Mouse (Mus musculus): ENCODE data around the gene Mcemp1.

The Mcemp1 gene

DNA sequence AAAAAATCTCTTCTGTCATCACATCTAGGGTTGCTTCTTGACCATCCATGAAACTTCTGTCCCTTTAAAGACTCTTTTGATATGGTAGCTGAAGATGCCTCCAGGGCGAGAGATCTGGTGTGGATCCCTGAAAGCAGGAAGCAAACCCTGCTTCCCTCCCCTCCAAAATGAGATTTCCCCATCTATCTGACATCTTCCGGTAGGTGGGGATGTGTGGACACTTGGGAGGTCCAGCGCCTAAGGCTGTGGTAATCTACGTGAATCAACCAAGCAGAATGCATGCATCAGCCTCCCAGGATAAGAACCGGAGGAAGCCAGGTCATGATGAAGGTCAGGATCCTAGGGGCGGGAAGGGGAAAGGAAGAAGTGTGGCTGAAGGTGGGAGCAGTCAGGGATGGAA lies at the start of gene Mcemp1:
Mcemp1 (plus strand) TSS at position 248 of the 400 bp plus-strand sequence.
- no peak for DNase-seq (ENCODE audit: low spot score in 2 of 2)

DNA sequence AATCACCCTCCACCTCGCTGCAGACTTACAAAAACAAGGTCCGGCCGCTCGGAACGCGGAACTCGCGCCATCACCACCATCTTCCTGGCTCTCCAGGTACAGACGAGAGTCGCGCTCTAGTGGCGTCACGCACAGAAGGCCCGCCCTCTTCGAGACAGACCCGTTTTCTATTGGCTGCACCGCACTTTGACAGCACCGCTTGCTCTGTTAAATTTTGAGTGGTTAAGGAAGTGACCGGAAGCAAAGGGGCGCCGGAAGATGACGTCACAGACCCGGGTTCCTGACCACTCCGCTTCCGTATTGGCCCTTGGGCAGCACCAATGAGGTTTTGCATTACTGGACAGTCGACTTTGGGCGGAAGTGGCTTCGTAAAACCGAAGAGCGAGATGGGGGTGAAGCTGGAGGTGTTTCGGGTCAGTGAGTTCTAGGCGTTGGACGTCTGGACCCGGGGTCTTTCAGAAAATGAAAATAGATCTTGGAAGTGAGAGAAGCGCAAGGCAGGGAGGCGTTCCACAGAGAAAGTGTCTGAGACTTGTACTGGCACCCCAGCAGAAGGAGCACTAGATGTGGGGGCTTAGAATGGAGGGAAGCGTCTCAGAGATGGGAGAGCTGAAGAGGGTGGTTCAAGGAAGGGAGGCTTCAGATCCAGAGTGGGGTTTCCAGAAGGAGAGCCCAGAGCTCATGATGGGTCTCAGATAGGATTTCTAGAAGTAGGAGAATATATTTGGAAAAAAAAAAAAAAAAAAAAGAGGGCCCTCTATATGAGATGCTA lies 44.2 kb upstream of the Mcemp1 start, which contains the start of the genes Xab2 and Pet100:
Xab2 (minus strand) TSS at position 118 of the 772 bp plus-strand sequence.
Pet100 (plus strand) TSS at position 350 of the 772 bp plus-strand sequence.
- peak; percentile 98 to 99 for DNase-seq (ENCODE audit: low spot score in 2 of 2)

DNA sequence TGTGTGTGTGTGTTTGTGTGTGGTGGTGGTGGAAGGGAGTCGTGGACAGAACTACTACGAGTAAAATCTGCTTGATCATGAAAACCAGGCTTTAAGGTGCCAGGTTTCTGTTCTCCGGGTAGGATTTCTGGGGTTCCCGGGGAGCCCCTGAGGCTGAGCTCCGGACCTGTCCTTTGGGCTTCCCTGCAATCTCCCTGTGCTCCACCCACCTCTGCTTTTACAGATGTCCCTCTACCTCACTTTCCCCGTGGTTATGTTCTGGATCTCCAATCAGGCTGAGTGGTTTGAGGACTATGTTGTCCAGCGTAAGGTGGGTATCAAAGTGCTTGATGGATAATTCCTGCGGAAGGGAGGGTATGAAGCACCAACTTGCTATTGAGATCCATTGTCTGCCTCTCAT lies 43.4 kb upstream of the Mcemp1 start:
- no peak for DNase-seq (ENCODE audit: low spot score in 2 of 2)

DNA sequence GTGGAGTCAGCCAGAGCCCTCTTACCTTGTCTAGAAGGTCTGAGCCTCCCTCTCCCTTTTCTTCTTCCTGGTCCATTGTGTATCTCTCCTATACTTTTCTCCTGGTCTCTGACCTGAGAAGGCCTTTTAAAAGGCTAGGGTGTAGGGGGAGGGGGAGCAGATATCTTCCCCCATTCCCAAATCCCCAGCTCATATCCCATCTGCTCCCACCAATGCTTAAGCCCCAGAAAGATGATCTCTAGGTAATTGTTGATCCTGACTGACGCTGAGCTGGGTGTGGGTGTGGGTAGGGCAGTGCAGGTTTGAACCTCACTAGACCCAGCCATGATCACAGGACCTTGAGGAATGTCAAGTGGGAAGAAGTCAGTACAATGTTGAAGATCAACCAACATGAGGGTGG lies 40.1 kb upstream of the Mcemp1 start, which contains the start of gene Pcp2:
Pcp2 (minus strand) TSS at position 101 of the 400 bp plus-strand sequence.
- no peak for DNase-seq (ENCODE audit: low spot score in 2 of 2)

DNA sequence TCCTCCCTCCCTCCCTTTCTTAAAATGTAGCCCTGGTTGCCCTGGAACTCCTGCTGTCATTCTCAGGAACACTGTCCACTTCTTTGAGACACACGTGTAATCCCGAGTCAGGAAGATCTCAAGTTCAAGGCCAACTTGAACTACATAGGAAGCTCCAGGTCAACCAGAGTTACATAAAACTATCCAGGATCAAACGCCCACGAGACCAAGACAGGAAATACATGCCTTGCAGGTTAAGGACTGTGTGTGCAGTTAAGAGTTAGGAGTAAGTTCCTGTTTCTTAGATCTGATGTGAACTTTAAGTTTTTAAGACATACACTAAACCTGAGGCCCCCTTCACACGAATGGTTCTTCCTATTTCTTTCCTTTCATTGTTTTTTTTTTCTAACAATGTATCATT lies 38.6 kb upstream of the Mcemp1 start:
- DNase-seq (ENCODE audit: low spot score in 2 of 2) = no peak

DNA sequence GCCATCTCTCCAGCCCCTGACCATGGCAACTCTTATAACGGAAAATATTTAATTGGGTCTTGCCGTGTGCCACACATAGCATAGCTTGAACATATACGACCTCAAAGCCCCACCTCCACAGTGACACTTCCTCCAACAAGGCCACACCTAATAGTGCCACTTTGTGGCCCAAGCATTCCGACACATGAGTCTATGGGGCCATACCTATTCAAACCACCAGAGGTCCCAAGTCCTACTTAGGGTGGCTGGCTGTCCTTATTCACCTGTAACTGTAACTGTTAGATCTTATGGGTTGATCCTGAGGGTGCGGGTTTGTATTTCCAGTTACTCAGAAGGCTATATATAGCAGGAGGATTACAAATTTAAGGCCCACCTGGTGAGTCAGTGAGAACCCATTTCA lies 37.5 kb upstream of the Mcemp1 start:
- DNase-seq (ENCODE audit: low spot score in 2 of 2) = no peak

DNA sequence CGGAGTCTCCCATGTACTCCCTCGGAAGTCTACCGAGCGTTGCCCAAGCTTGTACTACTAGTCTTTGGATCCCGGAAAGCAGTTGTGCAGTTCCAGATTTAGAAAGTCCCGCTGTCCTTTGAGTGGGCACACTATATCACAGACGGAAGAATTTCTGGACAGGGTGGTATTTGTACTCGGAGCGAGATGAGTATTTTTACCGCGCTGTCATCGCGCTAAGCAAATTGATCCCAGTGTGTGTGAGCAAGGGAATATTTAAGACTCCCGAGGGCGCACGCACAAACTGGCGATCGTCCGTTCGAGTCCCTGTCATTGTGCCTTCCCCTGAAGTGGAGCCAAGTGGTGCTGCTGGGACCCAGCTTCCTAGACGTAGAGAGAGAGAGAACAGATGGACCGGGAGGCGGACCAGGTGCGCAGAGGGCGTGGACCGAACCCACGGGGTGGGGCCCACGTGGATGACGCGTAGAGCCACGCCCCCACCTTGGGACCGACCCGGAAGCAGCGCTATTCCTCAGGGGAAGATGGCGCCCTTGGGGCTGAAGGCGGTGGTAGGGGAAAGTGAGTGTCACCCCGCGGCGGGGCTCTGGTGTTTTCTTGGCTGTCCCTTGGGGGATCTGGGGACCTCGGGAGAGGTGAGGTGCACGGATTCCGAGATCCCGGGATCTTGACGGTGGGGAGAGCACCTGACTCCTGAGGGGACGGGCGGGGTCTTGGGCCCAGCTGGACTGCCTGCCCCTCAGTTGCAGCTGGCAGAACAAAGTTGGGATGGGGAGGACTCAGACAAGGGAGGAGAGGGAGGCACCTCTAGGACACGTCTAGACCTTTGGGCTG lies 34.7 kb upstream of the Mcemp1 start, which contains the start of gene Stxbp2:
Stxbp2 (plus strand) TSS at position 309 of the 831 bp plus-strand sequence.
- peak; percentile 68 to 84 for DNase-seq (ENCODE audit: low spot score in 2 of 2)

DNA sequence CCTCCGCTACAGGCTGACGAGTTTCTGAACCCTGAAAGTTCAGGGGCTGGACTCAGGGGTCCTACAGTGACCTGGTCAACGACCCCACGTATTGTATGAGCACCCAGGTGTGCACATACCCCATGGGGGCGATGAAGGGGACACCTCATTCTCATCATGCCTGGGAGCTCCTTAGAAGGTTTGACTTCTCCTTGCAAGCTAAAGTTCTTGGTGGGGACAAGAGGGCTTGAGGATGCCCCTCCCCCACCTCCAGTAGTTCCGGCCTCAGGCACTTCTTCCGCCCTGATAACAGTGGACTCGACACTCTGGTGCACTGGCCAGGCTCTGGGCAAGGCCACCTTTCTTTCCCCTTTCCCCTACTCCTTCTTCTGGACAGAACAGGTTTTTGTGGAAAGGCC lies 34.1 kb upstream of the Mcemp1 start:
- no peak for DNase-seq (ENCODE audit: low spot score in 2 of 2)

DNA sequence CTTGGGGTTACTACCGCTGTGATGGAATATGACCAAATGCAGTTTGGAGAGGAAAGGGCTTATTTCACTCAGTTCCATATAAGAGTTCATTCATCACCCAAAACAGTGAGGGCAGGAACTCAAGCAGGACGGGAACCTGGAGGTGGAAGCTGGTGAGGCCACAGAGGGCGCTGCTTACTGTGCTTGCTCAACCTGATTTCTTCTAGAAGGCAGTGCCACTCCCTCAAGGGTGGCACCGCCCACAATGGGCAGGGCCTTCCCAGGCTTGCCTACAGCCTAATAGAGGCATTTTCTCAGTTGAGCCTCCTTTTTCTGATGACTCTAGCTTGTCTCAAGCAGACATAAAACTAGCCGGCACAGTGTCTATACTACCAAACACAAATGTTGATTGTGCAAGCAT lies 19.8 kb upstream of the Mcemp1 start:
- peak; percentile 29 to 77 for DNase-seq (ENCODE audit: low spot score in 2 of 2)

DNA sequence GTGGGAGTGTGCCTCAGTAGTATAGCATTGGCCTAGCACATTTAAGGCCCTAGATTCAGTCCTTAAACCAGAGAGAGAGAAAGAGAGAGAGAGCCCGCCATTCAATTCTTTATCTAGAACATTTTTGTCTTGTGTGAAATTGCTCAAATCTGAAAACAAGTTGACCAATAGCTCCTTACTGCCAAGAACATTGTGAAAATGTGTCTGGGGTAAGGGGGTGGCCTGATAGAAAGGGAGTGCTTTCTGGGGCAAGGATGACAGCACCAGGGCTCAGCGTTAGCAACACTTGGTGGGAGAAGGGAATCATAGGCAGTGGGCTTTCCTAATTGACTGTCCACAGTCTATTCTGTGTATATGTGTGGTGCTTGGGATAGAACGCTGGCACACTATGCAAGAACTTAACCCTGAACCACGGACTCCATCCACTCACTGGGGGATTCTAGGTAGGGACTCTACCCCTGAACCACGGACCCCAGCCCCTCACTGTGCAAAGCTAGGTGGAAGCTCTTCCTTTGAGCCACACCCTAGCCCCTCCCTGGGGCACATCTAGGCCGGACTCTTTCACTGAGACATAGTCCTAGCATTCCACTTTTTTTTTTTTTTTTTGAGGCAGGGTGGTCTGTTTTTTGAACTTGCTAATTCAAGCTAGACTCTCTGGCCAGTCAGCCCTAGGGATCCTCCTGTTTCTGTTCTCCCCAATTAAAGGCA lies 18.6 kb upstream of the Mcemp1 start:
- no peak for DNase-seq (ENCODE audit: low spot score in 2 of 2)

DNA sequence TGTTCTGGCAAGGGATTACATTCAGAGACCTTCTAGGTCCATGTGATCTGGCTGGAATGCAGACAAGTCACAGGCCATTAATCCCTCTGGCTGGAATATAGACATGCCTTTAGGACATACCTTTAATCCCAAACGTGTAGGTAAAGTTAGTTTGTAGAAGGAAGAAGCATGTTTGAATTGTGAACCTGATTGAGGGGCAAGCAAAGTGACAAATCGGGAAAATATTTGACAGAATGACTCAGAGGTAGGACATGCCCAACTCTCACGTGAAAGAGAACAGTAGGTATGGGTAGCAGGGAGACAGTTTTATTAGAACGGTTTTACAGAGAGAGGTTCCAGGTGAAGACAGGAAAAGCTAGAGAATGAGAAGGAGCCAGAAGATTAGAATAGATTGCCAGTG lies 18.0 kb upstream of the Mcemp1 start:
- DNase-seq (ENCODE audit: low spot score in 2 of 2) = no peak

DNA sequence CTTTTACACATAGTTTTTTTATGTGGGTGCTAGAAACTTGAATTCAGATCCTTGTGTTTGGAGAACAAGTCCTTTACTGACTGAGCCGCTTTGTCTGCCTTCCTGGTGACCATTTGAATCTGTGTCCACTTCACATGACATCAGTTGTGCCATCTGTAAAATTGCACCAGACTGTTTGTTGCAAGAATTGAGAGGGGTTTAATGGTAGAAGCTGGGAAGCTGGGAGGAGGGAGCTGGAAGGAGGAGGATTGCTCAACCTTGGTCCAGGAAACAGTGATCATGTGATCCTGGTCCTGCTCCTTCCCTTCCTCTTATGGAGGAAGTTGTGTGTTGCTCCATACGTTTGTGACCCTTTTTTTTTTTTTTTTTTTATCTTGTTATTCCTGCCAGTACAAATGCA lies 17.3 kb upstream of the Mcemp1 start:
- DNase-seq (ENCODE audit: low spot score in 2 of 2) = no peak

DNA sequence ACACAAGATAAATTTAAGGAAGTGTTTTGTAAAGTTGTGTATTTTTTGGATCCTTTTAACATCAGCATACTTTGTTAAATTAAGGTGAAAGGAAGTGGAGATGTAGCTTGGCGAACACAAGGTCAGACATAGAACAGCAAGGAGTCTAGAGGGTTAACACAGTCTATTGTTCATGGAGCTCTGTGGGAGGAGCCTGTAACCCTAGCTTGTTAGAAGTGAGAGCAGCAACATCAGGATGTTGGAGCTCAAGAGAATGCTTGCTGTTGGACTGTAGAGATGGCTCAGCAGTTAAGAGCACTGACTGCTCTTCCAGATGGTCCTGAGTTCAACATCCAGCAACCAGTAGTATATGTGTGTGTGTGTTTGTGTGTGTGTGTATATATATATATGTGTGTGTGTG lies 16.6 kb upstream of the Mcemp1 start:
- no peak for DNase-seq (ENCODE audit: low spot score in 2 of 2)

DNA sequence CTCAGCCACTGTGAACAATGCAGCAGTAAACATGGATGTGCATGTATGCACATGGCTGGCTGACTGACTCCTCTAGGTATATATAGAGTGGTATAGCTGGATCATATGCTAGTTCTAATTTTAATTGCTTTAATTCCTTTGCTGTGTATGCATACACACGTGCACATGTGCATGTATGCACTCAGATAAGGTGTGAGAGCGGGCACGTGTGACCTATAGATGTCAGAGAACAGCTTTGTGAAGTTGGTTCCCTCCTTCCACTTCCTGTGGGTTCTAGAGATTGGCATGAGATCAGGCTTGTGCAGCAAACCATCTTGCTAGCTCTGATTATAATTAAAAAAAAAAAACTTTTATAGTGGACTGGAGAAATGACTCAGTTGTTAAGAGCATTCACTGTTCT lies 12.7 kb upstream of the Mcemp1 start:
- DNase-seq (ENCODE audit: low spot score in 2 of 2) = no peak

DNA sequence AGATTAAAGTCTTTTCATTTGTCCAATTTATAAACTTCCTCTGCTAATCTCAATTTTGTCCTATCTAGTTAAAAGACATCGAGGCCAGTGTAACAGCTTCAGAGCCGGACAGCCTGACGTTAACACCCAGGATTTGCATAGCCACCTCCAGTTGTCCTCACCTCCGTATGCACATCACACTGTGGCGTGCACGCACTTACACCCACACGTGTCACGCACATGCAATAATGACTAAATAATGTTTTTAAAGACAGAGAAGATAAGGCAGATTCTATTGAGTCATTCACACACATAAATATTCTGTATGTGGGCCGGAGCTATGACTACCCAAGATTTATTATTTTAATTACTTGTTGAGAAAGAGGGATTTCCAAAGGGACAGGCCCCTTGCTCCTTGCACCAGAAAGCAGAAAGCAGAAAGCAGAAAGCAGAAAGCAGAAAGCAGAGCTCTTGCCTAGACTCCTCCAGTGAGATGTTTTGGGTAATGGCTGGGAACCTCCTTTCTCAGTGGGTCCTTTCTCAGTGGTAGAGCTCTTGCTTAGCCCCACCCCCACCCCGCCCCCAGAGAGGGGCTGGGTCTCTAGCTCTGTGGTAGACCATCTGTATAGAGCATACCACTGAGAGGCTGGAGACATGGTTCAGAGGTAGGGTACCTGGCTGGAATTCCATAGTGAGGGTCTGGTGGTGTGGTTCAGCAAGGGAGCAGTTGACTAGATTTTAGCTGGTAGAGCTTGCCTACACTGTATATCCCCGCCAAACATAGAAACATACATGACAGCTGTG lies 10.6 kb upstream of the Mcemp1 start:
- no peak for DNase-seq (ENCODE audit: low spot score in 2 of 2)

DNA sequence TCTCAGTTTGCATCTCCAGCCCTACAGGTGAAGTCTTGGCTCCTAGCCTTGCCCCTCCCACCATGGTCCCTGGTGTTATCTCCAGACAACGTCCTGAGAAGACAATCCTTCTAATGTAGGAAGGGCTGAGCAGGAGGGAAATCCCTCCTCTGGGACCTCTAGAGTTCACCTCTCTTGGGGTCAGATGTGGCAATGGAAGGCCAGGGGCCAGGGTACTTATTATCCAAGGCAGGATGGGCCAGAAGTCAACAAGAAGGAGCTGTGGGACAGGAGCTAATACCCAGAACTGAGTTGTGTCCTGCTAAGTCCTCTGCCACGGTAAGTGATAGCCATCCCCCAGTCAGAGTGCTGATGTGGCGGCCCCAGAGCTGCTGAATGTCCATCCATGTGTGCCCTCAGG lies 10.0 kb upstream of the Mcemp1 start, which contains the start of gene Retn:
Retn (plus strand) TSS at position 245 of the 400 bp plus-strand sequence.
- DNase-seq (ENCODE audit: low spot score in 2 of 2) = peak in 1 of 2 experiments; percentile 47

DNA sequence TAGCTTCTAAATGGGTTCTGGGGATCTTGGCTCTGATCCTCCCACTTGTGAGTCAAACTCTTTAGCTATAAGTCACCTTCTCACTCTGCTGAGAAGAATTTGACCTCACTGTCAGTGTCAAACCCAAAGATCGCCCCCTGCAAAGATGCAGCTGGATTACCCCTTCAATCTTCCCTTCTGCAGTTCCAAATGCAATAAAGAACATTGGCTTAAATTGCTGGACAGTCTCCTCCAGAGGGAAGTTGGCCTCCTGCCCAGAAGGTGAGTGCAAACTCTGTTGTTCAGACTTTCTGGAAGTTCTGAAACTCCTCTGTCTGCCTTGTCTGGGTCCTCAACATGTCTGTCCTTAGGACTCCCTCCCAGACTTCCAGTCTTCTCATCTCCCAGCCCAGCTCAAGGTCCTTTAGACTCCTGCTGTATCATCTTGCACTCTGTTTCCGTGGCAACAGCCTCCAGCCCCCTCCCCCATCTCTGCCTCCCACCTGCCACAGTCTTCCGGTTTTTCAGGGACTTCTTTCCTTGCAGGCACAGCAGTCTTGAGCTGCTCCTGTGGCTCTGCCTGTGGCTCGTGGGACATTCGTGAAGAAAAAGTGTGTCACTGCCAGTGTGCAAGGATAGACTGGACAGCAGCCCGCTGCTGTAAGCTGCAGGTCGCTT lies 8.7 kb upstream of the Mcemp1 start:
- no peak for DNase-seq (ENCODE audit: low spot score in 2 of 2)

DNA sequence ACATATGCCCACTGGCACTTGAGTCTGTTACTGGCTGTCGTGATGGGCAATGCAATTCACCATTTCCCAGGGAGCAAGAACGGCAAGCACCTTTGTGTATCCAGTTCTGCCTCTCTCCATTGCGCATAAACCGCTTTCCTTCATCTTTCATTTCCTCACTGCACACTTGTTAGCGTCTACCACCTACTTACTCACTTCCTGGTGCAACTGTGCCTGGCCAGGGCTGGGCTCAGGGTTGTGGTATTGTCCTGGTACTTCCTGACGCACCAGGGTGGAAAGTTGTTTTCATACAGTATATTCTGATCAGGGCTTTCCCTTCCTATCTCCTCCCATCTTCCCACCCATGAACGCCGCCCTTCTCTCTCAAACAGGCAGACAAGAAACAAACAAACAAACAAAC lies 4.7 kb upstream of the Mcemp1 start:
- no peak for DNase-seq (ENCODE audit: low spot score in 2 of 2)

DNA sequence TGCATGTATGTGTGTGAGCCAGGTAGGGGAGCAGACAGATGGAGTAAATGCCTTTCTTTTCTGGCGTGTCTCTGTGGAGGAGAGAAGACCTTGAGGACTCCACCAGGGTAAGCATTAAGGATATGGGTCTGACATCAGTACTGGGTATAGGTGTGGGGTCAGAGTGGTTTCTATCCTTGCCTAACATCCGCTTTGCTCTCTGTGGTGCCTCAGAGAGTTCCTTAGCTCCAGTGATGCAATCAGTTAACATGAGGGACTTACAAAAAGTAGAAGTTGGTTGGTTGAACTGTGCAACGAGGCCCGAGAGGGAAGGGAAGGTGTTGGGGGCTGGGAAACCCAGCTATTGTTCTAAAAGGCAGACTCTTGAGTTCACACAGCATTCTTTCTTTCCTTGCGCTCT lies 1.1 kb upstream of the Mcemp1 start:
- no peak for DNase-seq (ENCODE audit: low spot score in 2 of 2)

DNA sequence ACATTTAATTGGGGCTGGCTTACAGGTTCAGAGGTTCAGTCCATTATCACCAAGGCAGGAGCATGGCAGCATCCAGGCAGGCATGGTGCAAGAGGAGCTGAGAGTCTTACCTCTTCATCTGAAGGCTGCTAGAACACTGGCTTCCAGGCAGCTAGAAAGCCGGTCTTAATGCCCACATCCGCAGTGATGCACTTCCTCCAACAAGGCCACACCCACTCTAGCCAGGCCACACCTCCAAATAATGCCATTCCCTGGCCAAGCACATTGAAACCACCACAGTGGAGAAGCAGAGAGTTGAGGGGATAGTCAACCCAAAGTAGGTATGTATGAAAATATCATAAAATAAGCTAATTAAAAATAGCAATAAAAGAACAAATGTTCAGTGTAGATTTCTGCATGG lies 4.8 kb downstream of the Mcemp1 start:
- DNase-seq (ENCODE audit: low spot score in 2 of 2) = no peak
